Mouse (Mus musculus): ENCODE data around the gene Abhd16b. TPM values are rescaled to one million over a fixed set of nuclear protein-coding genes. Genes with fewer than 3 reads are reported as not detected.
A peak's percentile ranks its signal among the peaks of the same experiment; 100 is the strongest.
"Not testable (repeated sequence)": the region's sequence is repeated elsewhere in the genome, so short reads cannot be mapped to it uniquely, and the experiment has no call there.

The Abhd16b gene
- total RNA-seq, 2 experiments from 2014 or later, result not detected

DNA sequence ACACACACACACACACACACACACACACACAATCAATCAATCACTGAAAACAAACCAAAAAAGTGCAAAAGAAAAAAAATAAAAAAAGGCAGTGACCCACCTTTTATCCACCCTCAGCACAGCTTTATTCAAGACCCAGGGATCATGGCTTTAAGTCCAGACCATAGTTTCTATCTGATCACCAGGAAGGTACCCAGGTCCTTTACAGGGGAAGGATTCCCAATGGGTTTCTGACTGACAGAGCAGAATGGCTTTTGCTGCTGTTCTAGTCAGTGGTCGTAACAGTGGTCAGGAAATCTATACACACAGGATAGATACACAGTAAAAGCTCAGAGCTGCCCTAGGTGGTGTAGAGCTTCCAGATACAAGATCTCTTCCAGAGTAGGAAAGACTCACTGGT lies 7.3 kb upstream of the Abhd16b start:
- DNase-seq, result no peak
- intact Hi-C loops (cut with DNase I), result no loop called here

DNA sequence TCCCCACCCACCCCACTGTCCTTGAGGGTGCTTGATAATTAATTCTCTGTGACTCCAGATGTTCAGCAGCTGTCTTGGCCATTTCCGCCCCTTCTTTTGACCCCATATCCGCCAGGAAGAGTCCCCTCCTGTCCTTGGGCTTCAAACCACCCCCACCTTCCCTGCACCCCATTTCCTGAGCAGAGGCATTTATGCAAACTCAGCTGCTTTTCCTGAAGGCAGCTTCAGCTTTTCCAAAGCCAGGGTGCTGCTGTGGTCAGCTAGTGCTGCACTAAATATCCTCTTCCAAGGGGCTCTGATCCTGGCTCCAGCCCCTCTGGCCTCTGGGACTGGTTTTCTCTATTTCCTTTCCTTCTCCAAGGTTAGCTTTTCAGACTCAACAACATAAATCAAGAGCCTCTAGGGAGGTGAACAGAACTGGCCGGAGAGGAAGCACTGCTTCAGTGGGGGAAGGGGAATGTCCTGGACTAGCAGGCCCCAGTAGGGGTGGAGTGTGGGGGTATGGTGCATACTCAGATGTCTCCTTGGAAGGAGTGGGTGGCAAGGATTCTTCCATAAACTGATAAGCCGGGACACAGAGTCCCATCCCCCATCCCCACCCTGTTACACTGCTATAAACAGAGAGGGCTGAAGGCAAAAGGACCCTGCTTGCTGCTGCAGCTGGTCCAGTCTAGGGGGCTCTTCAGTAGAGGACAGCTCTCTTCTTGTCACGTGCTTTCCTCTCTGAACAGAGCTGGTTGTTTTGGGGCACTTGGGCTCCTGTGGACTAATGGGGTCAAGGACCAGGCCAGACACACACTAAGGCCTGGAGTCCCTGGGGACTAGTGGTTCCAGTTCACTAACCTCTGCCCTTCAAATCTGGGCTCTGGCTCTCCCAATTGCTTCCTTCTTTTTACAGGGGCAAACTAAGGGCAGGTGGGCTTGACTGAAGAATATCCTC lies 5.4 kb upstream of the Abhd16b start:
- DNase-seq, result no peak
- intact Hi-C loops (cut with DNase I), result no loop called here

DNA sequence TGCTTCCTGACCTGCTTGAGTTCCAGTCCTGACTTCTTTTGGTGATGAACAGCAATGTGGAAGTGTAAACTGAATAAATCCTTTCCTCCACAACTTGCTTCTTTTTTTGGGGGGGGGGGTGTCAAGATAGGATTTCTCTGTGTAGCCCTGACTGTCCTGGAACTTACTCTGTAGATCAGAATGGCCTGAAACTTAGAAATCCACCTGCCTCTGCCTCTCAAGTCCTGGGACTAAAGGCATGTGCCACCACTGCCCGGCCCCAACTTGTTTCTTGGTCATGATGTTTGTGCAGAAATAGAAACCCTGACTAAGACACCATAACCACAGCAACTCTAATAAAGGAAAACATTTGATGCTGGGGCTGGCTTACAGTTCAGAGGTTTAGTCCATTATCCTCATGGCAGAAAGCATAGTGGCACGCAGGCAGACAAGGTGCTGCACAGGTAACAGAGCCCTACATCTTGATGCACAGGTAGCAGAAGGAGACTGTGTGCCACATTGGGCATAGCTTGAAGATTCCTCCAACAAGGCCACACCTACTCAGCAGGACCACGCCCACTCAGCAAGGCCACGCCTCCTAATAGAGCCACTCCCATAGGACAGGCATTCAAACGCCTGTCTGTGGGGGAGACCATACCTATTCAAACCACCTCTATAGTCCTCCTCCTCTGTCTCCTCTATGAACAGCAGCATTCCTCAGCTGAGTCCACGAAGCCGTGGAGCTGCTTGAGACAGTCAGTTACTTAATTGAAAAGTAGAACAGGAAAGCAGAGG lies 1.4 kb upstream of the Abhd16b start:
- intact Hi-C loops (cut with DNase I), result no loop called here
- no peak for DNase-seq

DNA sequence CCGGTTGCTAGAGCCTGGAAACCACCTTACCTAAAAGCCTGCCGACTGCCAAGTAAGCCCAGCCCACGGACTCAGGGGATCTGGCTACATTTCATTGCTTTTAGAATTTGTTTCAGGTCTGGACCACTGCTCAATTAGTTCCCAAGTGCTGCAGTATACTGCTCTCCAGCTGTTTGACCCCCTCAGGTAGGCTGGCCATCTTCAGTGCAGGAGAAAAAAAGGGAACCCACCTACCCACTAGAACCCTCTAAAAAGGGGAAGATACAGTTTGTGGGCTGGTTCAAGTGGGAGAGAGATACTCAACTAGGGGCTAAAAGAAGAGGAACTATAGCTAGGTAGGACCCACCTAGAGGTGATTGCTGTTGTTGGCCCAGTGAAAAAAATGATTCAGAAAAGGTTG lies 800 bp upstream of the Abhd16b start:
- intact Hi-C loops (cut with DNase I), result no loop called here
- no peak for DNase-seq

DNA sequence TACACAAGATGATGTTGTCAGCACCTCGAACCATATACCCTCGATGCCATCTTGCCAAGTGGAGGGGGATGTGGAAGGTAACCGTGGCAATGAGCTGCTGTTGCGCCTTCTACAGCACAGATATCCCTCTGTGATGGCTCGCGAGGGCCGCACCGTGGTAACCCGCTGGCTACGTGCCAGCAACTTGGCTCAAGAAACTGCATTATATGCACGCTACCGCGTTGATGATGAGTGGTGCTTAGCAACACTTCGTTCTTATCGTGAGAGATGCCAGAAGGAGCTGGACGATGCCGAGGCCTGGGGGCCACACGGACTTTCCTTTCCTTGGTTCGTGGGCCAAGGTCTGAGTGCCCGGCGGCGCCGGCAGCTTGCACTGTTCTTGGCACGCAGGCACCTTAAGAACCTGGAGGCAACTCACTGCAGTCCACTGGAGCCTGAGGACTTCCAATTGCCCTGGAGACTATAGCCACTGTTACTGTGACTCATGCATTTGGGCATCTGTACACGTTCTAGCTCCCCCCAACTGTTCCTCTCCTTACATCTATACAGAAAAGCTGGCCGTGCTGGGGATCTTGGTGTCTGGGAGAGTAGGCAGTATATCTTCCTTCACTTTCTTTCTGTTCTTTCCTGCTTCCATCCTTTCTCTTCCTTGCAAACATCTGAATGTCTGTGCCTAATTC lies 1.4 kb downstream of the Abhd16b start:
- peak; percentile 44 for DNase-seq
- intact Hi-C loops (cut with DNase I), result no loop called here

DNA sequence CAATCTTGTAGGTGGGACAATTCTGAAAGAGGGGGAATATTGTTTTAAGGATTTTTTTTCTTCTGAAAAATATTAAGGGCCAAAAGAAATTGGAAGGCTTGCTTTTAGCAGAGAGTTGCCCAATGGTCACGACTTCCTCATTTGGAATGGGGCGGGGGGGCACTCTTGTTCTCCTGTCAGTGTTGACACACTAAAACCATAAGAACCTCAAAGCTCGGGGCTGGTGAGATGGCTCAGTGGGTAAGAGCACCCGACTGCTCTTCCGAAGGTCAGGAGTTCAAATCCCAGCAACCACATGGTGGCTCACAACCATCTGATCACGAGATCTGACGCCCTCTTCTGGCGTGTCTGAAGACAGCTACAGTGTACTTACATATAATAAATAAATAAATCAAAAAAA lies 2.8 kb downstream of the Abhd16b start:
- intact Hi-C loops (cut with DNase I), result loop anchor here (5.0 kb wide), 2 partner anchors 89 to 104 kb away; no protein-coding TSS in a partner anchor
- not testable (repeated sequence) for DNase-seq

DNA sequence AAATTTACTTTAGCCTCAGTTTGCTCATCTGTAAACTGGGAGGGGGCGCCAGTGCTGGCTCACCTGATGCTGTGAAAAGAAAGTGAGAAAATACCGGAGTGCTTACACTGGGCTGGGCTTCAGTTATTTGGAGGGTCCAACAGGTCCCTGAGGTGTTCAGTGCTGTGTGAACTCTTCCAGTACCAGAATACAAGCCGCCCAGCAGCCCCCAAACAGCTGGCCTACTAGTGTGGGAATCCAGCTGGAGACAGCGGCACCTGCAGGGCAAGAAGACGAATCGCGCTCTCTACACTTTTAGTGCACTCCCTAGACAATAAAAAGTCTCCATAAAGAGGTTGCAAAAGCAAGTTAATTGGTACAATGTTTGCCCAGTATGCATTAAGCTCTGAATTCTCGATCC lies 3.3 kb downstream of the Abhd16b start:
- intact Hi-C loops (cut with DNase I), result loop anchor here (5.0 kb wide), 2 partner anchors 89 to 104 kb away; no protein-coding TSS in a partner anchor
- peak; percentile 65 for DNase-seq

DNA sequence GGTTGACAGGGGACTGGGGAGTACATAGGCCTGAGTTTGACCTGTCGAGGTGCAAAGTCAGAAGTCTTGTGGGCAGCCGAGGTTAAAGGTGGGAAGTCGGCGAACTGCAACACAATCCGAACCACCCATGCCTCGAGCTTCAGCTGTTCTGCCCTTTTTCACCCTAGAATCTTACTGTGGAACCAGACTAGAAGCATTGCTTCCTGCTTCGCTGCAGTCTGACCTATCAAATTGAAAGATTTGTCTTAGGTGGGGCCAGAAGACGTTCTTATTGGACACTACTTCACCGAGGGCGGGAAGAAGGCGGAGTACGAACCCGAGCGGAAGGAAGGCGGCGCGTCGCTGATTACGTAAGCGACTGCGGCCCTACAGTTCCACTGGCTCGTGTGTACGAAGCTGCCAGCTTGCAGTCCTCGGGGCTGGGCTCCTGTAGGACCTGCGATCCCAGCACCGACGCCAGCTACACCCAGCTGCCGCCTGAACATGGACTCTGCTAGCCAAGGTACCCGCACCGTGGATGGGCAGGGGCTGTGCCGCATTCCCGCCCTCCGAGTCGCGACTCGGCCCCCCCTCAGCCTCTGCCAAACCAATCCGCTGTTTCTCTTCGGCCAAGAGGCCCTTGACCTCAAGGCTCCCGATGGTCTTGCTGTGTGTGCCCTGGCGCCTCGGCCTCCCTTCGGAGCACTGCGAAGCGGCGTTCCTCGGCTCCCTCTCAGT lies 4.0 kb downstream of the Abhd16b start, which contains the start of gene Tpd52l2:
Gene Tpd52l2 (plus strand): TSS at position 312 of the 717 bp plus-strand sequence.
- peak; percentile 94 for DNase-seq
- intact Hi-C loops (cut with DNase I), result loop anchor here (5.0 kb wide), 2 partner anchors 90 to 105 kb away; no protein-coding TSS in a partner anchor

DNA sequence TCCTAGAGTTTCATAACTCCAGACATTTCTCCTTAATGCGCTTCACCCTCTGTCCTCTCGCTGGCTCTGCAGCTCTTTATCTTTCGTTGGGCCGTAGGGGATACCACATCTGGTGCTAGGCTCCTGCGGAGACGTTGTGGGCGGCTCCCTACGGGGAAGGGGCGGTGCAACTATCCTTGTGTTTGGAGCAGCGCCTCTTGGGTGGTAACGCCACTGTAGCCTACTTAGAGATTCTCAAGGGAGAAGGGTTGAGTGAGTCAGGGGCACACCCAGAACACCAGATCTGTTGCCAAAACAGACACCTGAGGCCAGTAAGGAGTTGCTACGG lies 4.5 kb downstream of the Abhd16b start:
- intact Hi-C loops (cut with DNase I), result loop anchor here (5.0 kb wide), 2 partner anchors 90 to 105 kb away; no protein-coding TSS in a partner anchor
- DNase-seq, result peak; percentile 8

DNA sequence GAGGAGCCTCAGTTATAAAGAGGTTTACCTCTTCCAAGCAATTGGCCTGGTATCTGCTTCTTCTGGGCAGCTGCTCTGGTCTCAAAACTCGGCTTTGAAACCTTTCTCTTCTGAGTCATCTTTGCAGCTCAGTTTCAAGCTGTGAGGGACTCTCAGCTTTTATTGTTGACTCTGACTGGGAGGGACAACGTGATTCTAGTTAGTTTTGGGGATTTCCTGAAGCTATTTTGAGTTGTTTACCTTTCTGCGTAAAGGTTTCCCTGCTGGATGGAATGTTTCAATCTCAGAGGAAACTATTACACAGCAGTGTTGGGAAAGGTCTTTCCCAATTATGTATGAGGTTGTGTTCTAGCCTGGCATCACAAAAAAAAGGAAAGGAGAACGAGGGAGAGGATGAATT lies 5.6 kb downstream of the Abhd16b start:
- intact Hi-C loops (cut with DNase I), result loop anchor here (5.0 kb wide), 2 partner anchors 91 to 106 kb away; no protein-coding TSS in a partner anchor
- no peak for DNase-seq

DNA sequence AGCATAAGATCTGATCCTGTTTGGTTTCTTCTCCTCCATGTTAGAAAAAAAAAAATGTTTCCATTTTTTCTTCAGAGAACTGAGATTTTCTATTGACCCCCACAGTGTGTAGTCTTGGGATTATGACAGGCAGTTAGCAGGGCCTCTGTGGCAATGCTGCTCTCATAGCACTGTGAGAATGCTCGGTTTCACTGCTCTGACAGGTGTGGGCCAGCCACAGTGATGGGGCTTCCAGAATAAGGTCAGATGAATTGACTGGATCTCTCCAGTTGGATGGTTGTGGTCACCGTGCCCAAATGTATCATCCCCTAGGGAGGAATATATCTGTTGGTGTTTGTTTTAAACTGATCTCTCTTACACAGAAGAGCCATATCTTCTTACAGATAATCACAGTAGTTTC lies 16.2 kb downstream of the Abhd16b start:
- no peak for DNase-seq
- intact Hi-C loops (cut with DNase I), result no loop called here

DNA sequence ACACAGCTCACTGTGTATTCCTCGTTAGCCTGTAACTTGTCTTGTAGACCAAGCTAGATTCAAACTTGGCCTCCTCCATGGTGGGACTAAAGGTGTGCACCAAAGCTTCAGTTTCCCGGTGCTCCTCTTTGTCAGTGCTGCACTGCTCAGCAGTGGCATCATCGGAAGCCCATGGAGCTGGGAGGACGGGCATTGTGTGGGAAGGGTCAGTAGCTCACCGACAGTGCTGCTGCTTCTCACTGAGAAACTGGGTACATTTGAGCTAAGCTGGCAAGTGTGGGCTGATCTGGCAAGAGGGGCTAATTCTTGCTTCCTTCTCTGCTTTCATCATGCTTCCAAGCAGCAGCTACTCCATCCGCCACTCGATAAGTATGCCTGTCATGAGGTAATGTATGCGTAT lies 18.2 kb downstream of the Abhd16b start:
- DNase-seq, result no peak
- intact Hi-C loops (cut with DNase I), result no loop called here

DNA sequence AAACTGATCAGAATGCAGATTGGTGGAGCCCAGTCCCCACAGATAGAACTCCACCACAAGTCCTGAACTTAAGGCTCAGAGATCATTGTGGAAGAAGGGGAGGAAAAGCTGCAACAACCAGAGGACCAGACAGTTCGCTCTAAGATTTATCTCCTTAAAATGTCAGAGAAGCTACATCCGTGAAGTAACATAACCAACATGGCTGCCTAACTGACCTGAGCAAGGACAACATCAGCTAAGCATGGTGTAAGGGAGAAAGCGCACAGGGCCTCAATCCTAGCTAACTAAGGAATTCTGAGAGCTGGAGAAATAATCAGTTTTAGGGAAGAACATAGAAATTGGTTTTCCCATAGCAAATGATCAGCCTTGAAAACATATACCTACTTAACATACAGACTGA lies 26.2 kb downstream of the Abhd16b start:
- no peak for DNase-seq
- intact Hi-C loops (cut with DNase I), result no loop called here

DNA sequence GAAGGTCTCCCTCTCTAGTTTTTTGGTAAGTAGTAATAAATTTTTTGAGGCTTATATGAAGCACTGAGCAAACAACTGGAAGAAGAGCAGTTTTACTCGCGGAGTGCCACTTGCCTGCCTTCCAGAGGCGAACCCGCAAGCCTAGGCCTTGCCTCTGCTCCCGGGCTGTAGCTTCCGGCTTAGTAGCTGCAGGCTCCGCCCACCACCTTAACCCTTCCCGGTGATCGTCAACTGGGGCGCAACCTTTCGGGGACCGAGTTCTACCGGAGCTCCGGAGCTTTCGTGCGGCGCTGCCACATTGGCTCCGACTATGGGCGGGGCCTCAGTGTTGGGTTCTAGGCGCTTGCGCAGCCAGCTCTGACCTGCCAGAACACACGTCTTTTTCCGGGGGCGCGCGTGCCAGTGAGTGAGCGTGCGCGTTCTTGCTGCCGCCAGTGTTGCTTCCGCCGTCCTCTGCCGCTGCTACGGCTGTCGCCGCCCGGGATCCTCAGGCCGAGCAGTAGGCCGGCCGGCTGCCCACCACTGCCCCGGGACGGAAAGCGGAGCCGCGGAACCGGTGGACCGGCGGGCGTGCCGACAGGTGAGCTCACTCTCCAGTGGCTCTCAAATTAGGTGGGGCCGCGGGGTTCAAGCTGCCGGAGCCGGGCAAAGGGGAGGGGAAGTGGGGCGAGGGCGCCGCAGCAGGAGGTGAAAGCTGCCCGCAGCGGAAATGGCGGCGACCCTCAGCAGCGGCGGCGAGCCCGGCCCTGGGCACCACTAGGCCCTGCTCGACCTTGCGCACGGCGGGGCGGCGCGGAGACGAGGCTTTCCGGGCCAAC lies 27.3 kb downstream of the Abhd16b start, which contains the start of gene Dnajc5:
Gene Dnajc5 (plus strand): TSS at position 368 of the 818 bp plus-strand sequence.
- intact Hi-C loops (cut with DNase I), result no loop called here
- DNase-seq, result peak; percentile 98

DNA sequence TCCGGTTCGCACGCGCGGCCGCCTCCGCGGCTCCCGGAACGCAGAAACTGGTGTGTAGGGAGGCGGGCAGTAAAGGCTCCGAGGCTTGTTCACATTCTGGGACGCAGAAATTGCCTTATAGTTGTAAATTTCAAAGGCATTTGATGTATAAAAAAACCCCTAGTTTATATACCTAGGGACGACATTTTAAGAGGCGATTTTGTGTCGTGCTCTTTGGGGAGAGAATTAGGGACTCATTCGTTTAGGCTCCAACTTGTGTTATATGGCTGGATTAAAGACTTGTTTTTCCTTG lies 27.9 kb downstream of the Abhd16b start:
- DNase-seq, result no peak
- intact Hi-C loops (cut with DNase I), result no loop called here

DNA sequence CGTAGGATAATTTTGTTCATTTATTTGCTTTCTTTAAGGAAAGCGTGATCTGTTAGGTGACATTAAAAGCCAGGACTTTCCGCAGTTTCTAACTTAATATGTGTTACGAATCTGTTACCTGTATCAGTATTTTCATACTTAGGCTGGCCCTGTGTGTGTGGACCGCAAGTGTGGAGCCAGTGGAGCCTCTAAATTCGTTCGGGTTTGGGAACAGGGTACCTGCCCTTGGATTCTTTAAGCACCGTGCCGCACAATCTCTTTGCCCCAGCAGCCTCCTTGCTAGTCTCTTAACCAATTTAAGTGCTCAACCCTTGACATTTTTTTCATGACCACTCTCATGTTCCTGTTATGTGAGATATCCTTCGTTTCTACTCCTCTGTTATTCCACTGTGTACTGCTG lies 28.5 kb downstream of the Abhd16b start:
- intact Hi-C loops (cut with DNase I), result no loop called here
- no peak for DNase-seq

DNA sequence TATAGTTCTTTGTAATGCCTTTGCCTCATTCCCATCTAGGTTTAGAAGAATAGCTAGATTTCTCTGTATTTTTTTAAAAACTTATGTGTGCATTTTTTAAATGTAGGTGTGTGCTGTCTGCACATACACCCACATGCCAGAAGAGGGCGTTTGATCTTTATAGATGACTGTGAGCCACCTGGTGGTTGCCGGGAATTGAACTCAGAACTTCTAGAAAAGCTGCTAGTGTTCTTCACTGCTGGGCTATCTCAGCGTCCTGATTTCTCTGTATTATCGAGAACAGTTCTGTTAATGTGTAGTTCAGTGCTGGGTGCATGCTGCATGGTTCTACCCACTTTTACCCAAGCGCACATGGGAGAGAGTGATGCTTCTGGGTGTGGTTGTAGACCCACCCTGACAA lies 29.8 kb downstream of the Abhd16b start:
- peak; percentile 20 for DNase-seq
- intact Hi-C loops (cut with DNase I), result no loop called here

DNA sequence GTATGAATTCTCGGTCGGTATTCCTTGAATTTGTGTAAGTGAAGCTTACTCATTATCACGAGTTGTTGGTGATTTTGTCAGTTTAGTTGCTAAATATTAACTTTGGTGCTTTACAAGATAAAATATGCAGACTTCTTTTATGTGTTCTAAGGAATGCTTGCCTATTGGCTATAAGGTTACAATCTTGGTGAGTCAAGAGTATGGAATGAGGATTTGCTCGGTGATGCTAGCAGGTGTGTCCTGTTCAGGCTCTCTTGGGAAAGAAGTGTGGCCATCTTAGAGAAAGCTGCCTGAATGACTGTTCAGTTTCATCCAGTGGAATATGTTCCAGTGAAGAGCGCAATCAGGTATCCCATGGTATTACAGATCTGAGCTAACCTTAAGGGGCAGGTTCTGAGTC lies 32.5 kb downstream of the Abhd16b start:
- intact Hi-C loops (cut with DNase I), result no loop called here
- DNase-seq, result no peak

DNA sequence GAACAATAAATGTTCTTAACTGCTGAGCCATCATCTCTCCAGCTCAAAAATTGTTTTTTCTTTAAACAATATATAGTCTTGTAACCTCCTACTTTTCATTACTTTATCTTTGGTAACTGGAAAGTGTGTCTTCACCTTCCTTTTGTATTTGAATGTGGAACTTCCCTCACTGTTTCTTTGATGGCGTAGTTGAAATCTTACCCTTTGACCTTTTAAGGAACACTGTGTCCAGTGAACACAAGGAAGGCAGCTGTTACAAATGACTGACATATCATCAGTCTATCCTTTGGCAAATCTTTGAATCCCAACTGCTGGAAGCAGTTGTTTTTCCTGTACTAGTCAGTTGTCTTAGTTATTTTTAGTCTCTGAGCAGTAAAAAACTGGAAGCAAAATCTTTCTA lies 36.1 kb downstream of the Abhd16b start:
- DNase-seq, result no peak
- intact Hi-C loops (cut with DNase I), result no loop called here

DNA sequence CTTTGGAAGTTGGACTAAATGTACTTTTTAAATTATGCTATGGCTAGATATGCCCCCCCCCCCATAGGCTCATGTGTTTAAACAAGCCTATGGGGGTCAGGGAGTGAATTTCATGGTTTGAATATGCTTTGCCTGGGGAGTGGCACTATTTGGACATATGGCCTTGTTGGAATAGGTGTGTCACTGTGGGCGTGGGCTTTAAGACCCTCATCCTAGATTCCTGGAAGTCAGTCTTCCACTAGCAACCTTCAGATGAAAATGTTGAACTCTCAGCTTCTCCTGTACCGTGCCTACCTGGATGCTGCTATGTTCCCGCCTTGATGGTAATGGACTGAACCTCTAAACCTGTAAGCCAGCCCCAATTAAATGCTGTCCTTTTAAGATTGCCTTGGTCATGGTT lies 39.6 kb downstream of the Abhd16b start:
- no peak for DNase-seq
- intact Hi-C loops (cut with DNase I), result no loop called here
